Mouse (Mus musculus): Measurements from ENCODE around the gene Nfyb. TPM values are rescaled to one million over a fixed set of nuclear protein-coding genes. Genes with fewer than 3 reads are reported as not detected.

Gene Nfyb
- total RNA-seq, 2 experiments from 2014 or later = 57.0 to 61.9 TPM

- DNase-seq (ENCODE audit: low spot score in 2 of 2) = no peak
- intact Hi-C loops (cut with DNase I) = no loop called here
These were observed 16.9 kb upstream of the Nfyb start for GRCm38 (mm10) chr10:82780816-82781215.

GRCm38 (mm10) chr10:82780322-82780721 is 16.4 kb upstream of the Nfyb start:
- intact Hi-C loops (cut with DNase I) = no loop called here
- no peak for DNase-seq (ENCODE audit: low spot score in 2 of 2)

- DNase-seq (ENCODE audit: low spot score in 2 of 2) = no peak
- intact Hi-C loops (cut with DNase I) = no loop called here
These were observed 15.9 kb upstream of the Nfyb start for GRCm38 (mm10) chr10:82779831-82780230.

- DNase-seq (ENCODE audit: low spot score in 2 of 2) = no peak
- intact Hi-C loops (cut with DNase I) = no loop called here
These were observed 15.0 kb upstream of the Nfyb start for GRCm38 (mm10) chr10:82778791-82779549.

- DNase-seq (ENCODE audit: low spot score in 2 of 2) = no peak
- intact Hi-C loops (cut with DNase I) = no loop called here
These were observed 13.9 kb upstream of the Nfyb start for GRCm38 (mm10) chr10:82777886-82778285.

GRCm38 (mm10) chr10:82777075-82777474 is 13.1 kb upstream of the Nfyb start:
- intact Hi-C loops (cut with DNase I) = no loop called here

GRCm38 (mm10) chr10:82774841-82775240 is 10.9 kb upstream of the Nfyb start:
- DNase-seq (ENCODE audit: low spot score in 2 of 2) = no peak
- intact Hi-C loops (cut with DNase I) = no loop called here

More at GRCm38 (mm10) chr10:82777075-82777474, 13.1 kb upstream of the Nfyb start:
- no peak for DNase-seq (ENCODE audit: low spot score in 2 of 2)

- DNase-seq (ENCODE audit: low spot score in 2 of 2) = no peak
- intact Hi-C loops (cut with DNase I) = no loop called here
These were observed 7.7 kb upstream of the Nfyb start for GRCm38 (mm10) chr10:82771595-82772170.

- intact Hi-C loops (cut with DNase I) = no loop called here
These were observed 6.8 kb upstream of the Nfyb start for GRCm38 (mm10) chr10:82770713-82771112.

GRCm38 (mm10) chr10:82768901-82769300 is 5.0 kb upstream of the Nfyb start:
- intact Hi-C loops (cut with DNase I) = loop anchor here (10.0 kb wide), 1 partner anchor 776 kb away; the partner anchor contains the start of gene Washc4
- DNase-seq (ENCODE audit: low spot score in 2 of 2) = no peak

More at GRCm38 (mm10) chr10:82770713-82771112, 6.8 kb upstream of the Nfyb start:
- no peak for DNase-seq (ENCODE audit: low spot score in 2 of 2)

- peak in 1 of 2 experiments; percentile 55 for DNase-seq (ENCODE audit: low spot score in 2 of 2)
- intact Hi-C loops (cut with DNase I) = loop anchor here (2.0 to 10.0 kb wide), 4 partner anchors 34 to 782 kb away; partner anchors contain the start of gene Washc4
These were observed 925 bp downstream of the Nfyb start for GRCm38 (mm10) chr10:82762756-82763681.

- intact Hi-C loops (cut with DNase I) = loop anchor here (5.0 to 10.0 kb wide), 3 partner anchors 36 to 784 kb away; partner anchors contain the start of gene Washc4
- DNase-seq (ENCODE audit: low spot score in 2 of 2) = peak in 1 of 2 experiments; percentile 46
These were observed 2.7 kb downstream of the Nfyb start for GRCm38 (mm10) chr10:82761037-82761811.

GRCm38 (mm10) chr10:82759706-82760105 is 4.2 kb downstream of the Nfyb start:
- intact Hi-C loops (cut with DNase I) = loop anchor here (5.0 to 10.0 kb wide), 3 partner anchors 38 to 785 kb away; partner anchors contain the start of gene Washc4
- no peak for DNase-seq (ENCODE audit: low spot score in 2 of 2)

GRCm38 (mm10) chr10:82758878-82759277 is 5.1 kb downstream of the Nfyb start:
- intact Hi-C loops (cut with DNase I) = no loop called here
- no peak for DNase-seq (ENCODE audit: low spot score in 2 of 2)

- no peak for DNase-seq (ENCODE audit: low spot score in 2 of 2)
- intact Hi-C loops (cut with DNase I) = no loop called here
These were observed 5.6 kb downstream of the Nfyb start for GRCm38 (mm10) chr10:82758368-82758767.

- intact Hi-C loops (cut with DNase I) = no loop called here
- no peak for DNase-seq (ENCODE audit: low spot score in 2 of 2)
These were observed 6.6 kb downstream of the Nfyb start for GRCm38 (mm10) chr10:82757341-82757740.

- DNase-seq (ENCODE audit: low spot score in 2 of 2) = no peak
- intact Hi-C loops (cut with DNase I) = no loop called here
These were observed 7.5 kb downstream of the Nfyb start for GRCm38 (mm10) chr10:82756466-82756865.

- intact Hi-C loops (cut with DNase I) = no loop called here
- DNase-seq (ENCODE audit: low spot score in 2 of 2) = no peak
These were observed 8.6 kb downstream of the Nfyb start for GRCm38 (mm10) chr10:82755213-82755890.

GRCm38 (mm10) chr10:82754642-82755041 is 9.3 kb downstream of the Nfyb start:
- DNase-seq (ENCODE audit: low spot score in 2 of 2) = no peak
- intact Hi-C loops (cut with DNase I) = no loop called here
